Mouse (Mus musculus) G1E (cell line): ENCODE results near the gene Tmem199.

Experiments
- CTCF ChIP-seq: IDR thresholded peaks from 2 replicates; pipeline ENCODE4 v1.5.1; 2012; ENCODE audit warnings: low read depth, low read length, inconsistent platforms, mixed read lengths
- GATA1 ChIP-seq: IDR thresholded peaks from 2 replicates; pipeline ENCODE4 v1.6.1; 2012; ENCODE audit warnings: borderline replicate concordance, low read length, inconsistent platforms, mixed read lengths
- GATA2 ChIP-seq: IDR thresholded peaks from 2 replicates; pipeline ENCODE4 v1.6.1; 2012; ENCODE audit warnings: low read depth, low read length, inconsistent platforms, borderline replicate concordance
- POLR2AphosphoS5 ChIP-seq: IDR thresholded peaks from 2 replicates; pipeline ENCODE4 v1.6.1; 2012; ENCODE audit warnings: low read depth, low read length, inconsistent platforms; ENCODE audit not compliant: insufficient replicate concordance
- TAL1 ChIP-seq: conservative IDR thresholded peaks from 2 replicates; pipeline ENCODE4 v1.6.1; 2012; ENCODE audit warnings: low read depth, low read length, inconsistent platforms, mixed read lengths

- no peak for TF ChIP-seq CTCF
- no peak for TF ChIP-seq GATA1
- TF ChIP-seq TAL1 = no peak
- TF ChIP-seq GATA2 = no peak
- TF ChIP-seq POLR2AphosphoS5 = no peak
Measured at GRCm38 (mm10) chr11:78521880-78522279, 9.9 kb upstream of the Tmem199 start.
